Mouse (Mus musculus): Measurements from ENCODE around the gene Gm14322. TPM values are rescaled to one million over a fixed set of nuclear protein-coding genes. Genes with fewer than 3 reads are reported as not detected.

The Gm14322 gene
- polyA plus RNA-seq (2021; fragmentation: Nextera tagmentation), result 8.8 and 10.0 TPM in 2 replicates
- long read RNA-seq, experiment 1, transcript Gm14322-203 (6 exons, 744 nt), result major isoform, 5 of 17 reads
- long read RNA-seq, experiment 1, partial matches to known transcripts, result 5 of 17 reads
- long read RNA-seq, experiment 1, other reads (novel, unspliced or antisense), result 7 of 17 reads
- long read RNA-seq, experiment 2, transcript Gm14322-203 (6 exons, 744 nt), result major isoform, 13 of 48 reads
- long read RNA-seq, experiment 2, partial matches to known transcripts, result 24 of 48 reads
- long read RNA-seq, experiment 2, other reads (novel, unspliced or antisense), result 11 of 48 reads

GRCm38 (mm10) chr2:177758941-177759558 lies at the start of gene Gm14322:
Gene Gm14322 (plus strand): TSS chr2:177759288.

Other genes starting within 250 kb of the Gm14322 start
- not detected in 2 replicates for gene Gm14406, start 181.1 kb upstream of the Gm14322 start, polyA plus RNA-seq (2021; fragmentation: Nextera tagmentation)
- 42.5 and 54.4 TPM in 2 replicates for gene Gm14325, start 81.0 kb downstream of the Gm14322 start, polyA plus RNA-seq (2021; fragmentation: Nextera tagmentation)
- 6.8 and 10.9 TPM in 2 replicates for gene Gm14327, start 137.8 kb downstream of the Gm14322 start, polyA plus RNA-seq (2021; fragmentation: Nextera tagmentation)
- not detected in 2 replicates for gene Zfp972, start 166.3 kb downstream of the Gm14322 start, polyA plus RNA-seq (2021; fragmentation: Nextera tagmentation)
- 38.6 and 42.8 TPM in 2 replicates for gene Gm14326, start 198.0 kb downstream of the Gm14322 start, polyA plus RNA-seq (2021; fragmentation: Nextera tagmentation)

Data from layer of hippocampus, adult 6 months (tissue).